ENCODE assay signal across 35 mouse cellular contexts in the genomic region with DNA sequence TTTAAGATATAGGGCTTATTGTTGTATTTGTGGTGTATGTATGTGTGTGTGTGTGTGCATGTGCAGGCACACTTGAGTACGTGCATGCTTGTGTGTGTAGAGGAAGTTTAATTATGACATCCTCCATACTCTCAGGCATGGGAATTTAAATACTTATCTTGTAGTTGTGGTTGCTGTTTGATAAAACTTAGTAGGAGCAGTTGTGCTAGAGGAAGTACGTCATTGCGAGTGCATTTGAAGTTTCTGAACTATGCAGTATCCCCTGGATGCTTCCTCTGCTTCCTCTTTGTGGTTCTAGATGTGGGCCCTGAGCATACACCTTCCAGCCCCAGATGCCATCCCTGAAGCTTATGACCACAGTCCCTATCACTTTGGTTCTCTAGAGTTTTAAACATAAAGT.
"Had no signal": no experiment of that assay in that cellular context is flagged by ENCODE, and none has a peak within 500 bp of the region (broad histone marks: within the 10 kb centered on the region; RNA-seq: fewer than 3 reads in every experiment).

No protein-coding gene starts in this region.

- H3K27me3 ChIP-seq: heart, embryonic 12.5 days; heart, embryonic 13.5 days; heart, embryonic 15.5 days; hindbrain, embryonic 12.5 days; hindbrain, embryonic 13.5 days; hindbrain, embryonic 15.5 days; intestine, embryonic 15.5 days; kidney, embryonic 15.5 days had no signal

- H3K9ac ChIP-seq: heart, embryonic 12.5 days; heart, embryonic 13.5 days; heart, embryonic 15.5 days; hindbrain, embryonic 12.5 days; hindbrain, embryonic 13.5 days; hindbrain, embryonic 14.5 days; hindbrain, embryonic 15.5 days; intestine, embryonic 15.5 days; kidney, embryonic 15.5 days had no signal

- H3K4me2 ChIP-seq: heart, embryonic 11.5 days; heart, embryonic 12.5 days; heart, embryonic 13.5 days; heart, embryonic 15.5 days; hindbrain, embryonic 12.5 days; hindbrain, embryonic 13.5 days; hindbrain, embryonic 14.5 days; hindbrain, embryonic 15.5 days; intestine, embryonic 15.5 days; kidney, embryonic 15.5 days had no signal

- H3K9me3 ChIP-seq: heart, embryonic 10.5 days; heart, embryonic 12.5 days; heart, embryonic 13.5 days; heart, embryonic 15.5 days; hindbrain, embryonic 10.5 days; hindbrain, embryonic 12.5 days; hindbrain, embryonic 13.5 days; hindbrain, embryonic 15.5 days; intestine, embryonic 15.5 days; kidney, embryonic 15.5 days had no signal

- H3K4me3 ChIP-seq: heart, embryonic 10.5 days; heart, embryonic 12.5 days; heart, embryonic 13.5 days; heart, embryonic 15.5 days; hindbrain, embryonic 10.5 days; hindbrain, embryonic 12.5 days; hindbrain, embryonic 13.5 days; hindbrain, embryonic 15.5 days; intestine, embryonic 15.5 days; kidney, embryonic 15.5 days; layer of hippocampus, adult 2 months; left cerebral cortex, adult 2 months had no signal

- DNase-seq: heart, postnatal 14 days; heart, postnatal 36 days; heart, postnatal 4 days; kidney, adult 11 months; kidney, adult 18-20 months; kidney, adult 2 months; kidney, adult 8-10 months; kidney, adult 9 months; kidney, postnatal 10 days; kidney, postnatal 14 days; kidney, postnatal 25 days; kidney, postnatal 36 days; kidney, postnatal 4 days; layer of hippocampus, adult 9-11 months; layer of hippocampus, postnatal 36 days had no signal

- ATAC-seq: hindbrain, embryonic 16.5 days; hindbrain, postnatal 0 days; inflammation-experienced regulatory T-cells, adult 6 months; intestine, embryonic 15.5 days; intestine, embryonic 16.5 days; intestine, postnatal 0 days had no signal

- H3K27ac ChIP-seq: heart, embryonic 10.5 days; heart, embryonic 13.5 days; heart, embryonic 15.5 days; hindbrain, embryonic 10.5 days; hindbrain, embryonic 12.5 days; hindbrain, embryonic 13.5 days; hindbrain, embryonic 14.5 days; hindbrain, embryonic 15.5 days; hindbrain, postnatal 0 days; intestine, embryonic 15.5 days; kidney, embryonic 15.5 days; kidney, postnatal 0 days; layer of hippocampus, adult 2 months; left cerebral cortex, adult 2 months had no signal

- H3K4me1 ChIP-seq: heart, embryonic 10.5 days; heart, embryonic 12.5 days; heart, embryonic 13.5 days; heart, embryonic 15.5 days; hindbrain, embryonic 10.5 days; hindbrain, embryonic 12.5 days; hindbrain, embryonic 13.5 days; hindbrain, embryonic 15.5 days; intestine, embryonic 15.5 days; kidney, embryonic 15.5 days had no signal

- H3K36me3 ChIP-seq: heart, embryonic 10.5 days; heart, embryonic 12.5 days; heart, embryonic 13.5 days; heart, embryonic 15.5 days; hindbrain, embryonic 10.5 days; hindbrain, embryonic 12.5 days; hindbrain, embryonic 13.5 days; hindbrain, embryonic 15.5 days; intestine, embryonic 15.5 days; kidney, embryonic 15.5 days had no signal
